Mouse (Mus musculus) thymus, adult 2 months (tissue): ENCODE measurements around the gene Ranbp17. TPM values are rescaled to one million over a fixed set of nuclear protein-coding genes. Genes with fewer than 3 reads are reported as not detected.

Source experiments
- DNase-seq: peaks from one replicate; pipeline ENCODE4 v3.0.0; 2021
- H3K27ac ChIP-seq: fragments of 200-500 bp; 2 replicates; pipeline ENCODE4 v1.5.1; 2012; ENCODE audit warnings: low read length, control low read depth; ENCODE audit not compliant: control insufficient read depth, insufficient read depth
- H3K27me3 ChIP-seq: fragments of 200-500 bp; 2 replicates; pipeline ENCODE4 v1.6.1; 2012; ENCODE audit warnings: mild to moderate bottlenecking, low read length, moderate library complexity, mixed read lengths; ENCODE audit not compliant: control insufficient read depth, insufficient read depth
- H3K36me3 ChIP-seq: fragments of 200-500 bp; 2 replicates; pipeline ENCODE4 v1.6.1; 2012; ENCODE audit warnings: mild to moderate bottlenecking, low read length, moderate library complexity; ENCODE audit not compliant: control insufficient read depth, insufficient read depth
- H3K4me1 ChIP-seq: fragments of 200-500 bp; replicated peaks from 2 replicates; pipeline ENCODE4 v1.6.1; 2012; ENCODE audit warnings: low read length; ENCODE audit not compliant: control insufficient read depth, insufficient read depth
- H3K4me3 ChIP-seq: fragments of 200-500 bp; 2 replicates; pipeline ENCODE4 v1.5.1; 2012; ENCODE audit warnings: mild to moderate bottlenecking, low read length, control low read depth, moderate library complexity; ENCODE audit not compliant: control insufficient read depth, insufficient read depth
- CTCF ChIP-seq: fragments of 200-500 bp; IDR thresholded peaks from 2 replicates; pipeline ENCODE4 v1.5.1; 2012; ENCODE audit warnings: mild to moderate bottlenecking, control low read depth, low read length, moderate library complexity, borderline replicate concordance; ENCODE audit not compliant: control insufficient read depth, poor library complexity, insufficient read depth; ENCODE audit errors: extremely low read depth
- POLR2A ChIP-seq: fragments of 200-500 bp; IDR thresholded peaks from 2 replicates; pipeline ENCODE4 v1.6.1; 2012; ENCODE audit warnings: mild to moderate bottlenecking, low read length, control low read depth, moderate library complexity; ENCODE audit not compliant: control insufficient read depth, poor library complexity, insufficient read depth; ENCODE audit errors: extremely low read depth
- WGBS: fragments of 180-500 bp; shearing (Covaris S2); methylation state at CpG from one replicate; pipeline ENCODE4 v1.1.7; 2018; 5-methylcytosine and 5-hydroxymethylcytosine counted together
- polyA plus RNA-seq: library from polyadenylated mRNA; depleted of rRNA; stranded (reverse); fragments of >200 nt; gene quantifications from 2 replicates; pipeline ENCODE4 v1.2.3, GENCODE M21; 2012

Gene Ranbp17
- polyA plus RNA-seq, 1 experiment: 0.30 TPM

DNA sequence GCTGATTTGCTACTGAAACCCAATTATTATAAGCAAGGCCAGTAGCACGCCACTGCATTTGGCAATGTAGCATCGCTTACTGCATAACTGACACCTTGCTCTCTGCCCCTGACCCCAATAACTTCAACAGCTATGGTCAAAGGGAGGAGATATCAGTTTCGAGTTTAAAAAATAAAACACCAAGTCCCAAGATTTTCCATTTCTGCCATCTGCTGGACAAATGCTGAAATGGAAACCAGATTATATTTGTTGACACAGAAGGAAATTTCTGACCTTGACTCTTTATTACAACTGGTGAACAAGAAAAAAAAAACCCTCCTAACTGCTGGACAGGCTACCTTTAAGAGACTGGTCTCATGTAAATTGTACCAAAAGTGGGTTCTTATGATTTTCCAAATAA is 218.1 kb downstream of the Ranbp17 start:
- H3K36me3 ChIP-seq: no peaks in the 10 kb centered on the region
- no peak overlapping the region for H3K27ac ChIP-seq
- DNase-seq: no peak
- H3K27me3 ChIP-seq: no peaks in the 10 kb centered on the region
- WGBS: 60% methylated on average over 3 of the region's 3 CpGs
- no peak overlapping the region for H3K4me3 ChIP-seq
- H3K4me1 ChIP-seq: no peaks in the 10 kb centered on the region
- TF ChIP-seq CTCF (no peak), POLR2A (no peak)

- H3K27ac ChIP-seq: no peak overlapping the region
- WGBS: 40% methylated on average over 6 of the region's 6 CpGs
- DNase-seq: no peak
- H3K4me1 ChIP-seq: no peaks in the 10 kb centered on the region
- H3K36me3 ChIP-seq: no peaks in the 10 kb centered on the region
- H3K27me3 ChIP-seq: no peaks in the 10 kb centered on the region
- TF ChIP-seq CTCF (no peak), POLR2A (no peak)
- no peak overlapping the region for H3K4me3 ChIP-seq
These were observed 219.5 kb downstream of the Ranbp17 start for GRCm38 (mm10) chr11:33294063-33294462.

- DNase-seq: no peak
- WGBS: 97% methylated on average over 2 of the region's 2 CpGs
- Histone ChIP-seq H3K36me3 (no peaks in the 10 kb centered on the region), H3K4me1 (no peaks in the 10 kb centered on the region), H3K27me3 (no peaks in the 10 kb centered on the region), H3K4me3 (no peak overlapping the region), H3K27ac (no peak overlapping the region)
- TF ChIP-seq CTCF (no peak), POLR2A (no peak)
These were observed 235.0 kb downstream of the Ranbp17 start for GRCm38 (mm10) chr11:33278571-33278970.

- Histone ChIP-seq H3K27ac (no peak within 1 kb of the TSS), H3K27me3 (no peaks in the 10 kb centered on the region), H3K36me3 (no peaks in the 10 kb centered on the region), H3K4me1 (no peaks in the 10 kb centered on the region), H3K4me3 (no peak within 1 kb of the TSS)
- DNase-seq: no peak
- TF ChIP-seq POLR2A (no peak), CTCF (no peak)
- WGBS: 96% methylated on average over 3 of the region's 3 CpGs
These were observed 236.9 kb downstream of the Ranbp17 start, which contains the start of gene Gm12117 for GRCm38 (mm10) chr11:33276637-33277036. Gm12117 (minus strand) TSS chr11:33276737.

DNA sequence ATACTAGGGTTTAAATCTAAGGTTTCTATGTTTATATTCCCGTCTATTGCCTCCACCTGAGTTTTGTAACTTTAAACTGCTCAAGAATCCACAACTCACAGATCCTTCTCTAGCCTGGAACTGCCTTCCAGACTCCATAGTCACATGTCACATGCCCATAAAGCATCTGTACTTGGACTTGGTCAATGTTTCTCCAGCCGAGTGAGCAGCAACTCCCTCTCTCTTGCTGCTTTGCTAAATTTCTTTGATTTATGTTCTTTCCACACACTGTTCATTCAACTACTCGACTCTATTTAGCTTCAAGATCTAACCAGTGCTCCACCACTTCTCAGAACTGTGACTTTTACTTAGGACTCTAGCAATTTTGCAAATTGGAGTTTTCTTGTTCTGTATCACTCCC is 238.7 kb downstream of the Ranbp17 start:
- H3K4me1 ChIP-seq: no peaks in the 10 kb centered on the region
- H3K4me3 ChIP-seq: no peak overlapping the region
- H3K27ac ChIP-seq: no peak overlapping the region
- WGBS: 65% methylated on average over 3 of the region's 3 CpGs
- no peaks in the 10 kb centered on the region for H3K36me3 ChIP-seq
- no peaks in the 10 kb centered on the region for H3K27me3 ChIP-seq
- no peak for DNase-seq
- TF ChIP-seq POLR2A (no peak), CTCF (no peak)

DNA sequence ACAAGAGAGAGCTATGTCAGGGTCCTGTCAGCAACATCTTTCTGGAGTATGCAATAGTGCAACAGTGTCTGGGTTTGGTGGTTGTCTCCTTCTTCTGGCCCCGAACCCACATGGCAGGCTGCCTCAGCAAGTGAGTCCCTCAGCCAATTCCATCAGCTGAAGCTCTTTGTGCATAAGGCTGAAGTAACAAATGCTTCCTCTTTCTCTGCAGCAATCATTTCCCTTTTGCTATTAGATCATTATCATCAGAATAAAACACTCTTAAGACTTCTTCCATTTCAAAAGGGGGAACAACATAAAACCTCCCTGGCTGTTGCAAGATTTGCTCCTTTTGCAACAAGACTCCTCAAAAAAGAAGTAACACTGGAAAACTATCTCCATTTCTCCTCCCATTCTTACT is 239.3 kb downstream of the Ranbp17 start:
- Histone ChIP-seq H3K27ac (no peak overlapping the region), H3K36me3 (no peaks in the 10 kb centered on the region), H3K4me3 (no peak overlapping the region), H3K4me1 (no peaks in the 10 kb centered on the region), H3K27me3 (no peaks in the 10 kb centered on the region)
- TF ChIP-seq CTCF: no peak
- no peak for TF ChIP-seq POLR2A
- DNase-seq: no peak
- WGBS: 14% methylated on average over 1 of the region's 1 CpGs

DNA sequence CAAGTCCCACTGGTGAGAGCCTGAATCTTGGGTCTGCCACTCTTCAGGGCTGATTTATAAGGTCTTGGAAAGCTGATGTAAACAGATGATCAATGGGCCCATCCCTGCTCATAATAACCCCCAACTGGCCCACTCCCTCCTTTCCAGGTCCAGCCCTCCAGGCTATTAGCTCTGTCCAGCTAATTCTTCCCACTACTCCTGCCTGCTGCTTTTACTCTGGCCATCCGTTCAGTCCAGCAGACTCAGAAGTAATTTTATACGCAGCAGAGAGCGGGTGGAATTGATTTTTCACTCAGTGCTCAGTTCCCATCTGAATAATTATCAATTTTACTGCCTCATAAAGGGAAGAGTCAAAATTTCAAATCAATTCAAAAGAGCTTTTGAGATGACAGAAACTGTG is 273.3 kb downstream of the Ranbp17 start:
- no peak for TF ChIP-seq CTCF
- TF ChIP-seq POLR2A: no peak
- Histone ChIP-seq H3K36me3 (no peaks in the 10 kb centered on the region), H3K27ac (no peak overlapping the region), H3K4me1 (no peaks in the 10 kb centered on the region), H3K27me3 (no peaks in the 10 kb centered on the region), H3K4me3 (no peak overlapping the region)
- WGBS: 98% methylated on average over 3 of the region's 3 CpGs
- no peak for DNase-seq
